In genomic region chr9:34837700-34838462, GRCm38 (mm10) we compare ENCODE assay signal across 11 mouse cellular contexts.
DNase-seq lines count a peak whose midpoint lies in the region; ATAC-seq and TF ChIP-seq lines count a peak whose summit lies in the region.
"Had no signal": no experiment of that assay in that cellular context is flagged by ENCODE, and none has a peak within 500 bp of the region (broad histone marks: within the 10 kb centered on the region; RNA-seq: fewer than 3 reads in every experiment).

No protein-coding gene starts in this region.

- H3K4me1 ChIP-seq in heart, postnatal 0 days (ENCODE audit: control insufficient read depth, insufficient read depth), result no peaks in the 10 kb centered on the region
- H3K4me1 ChIP-seq in heart, embryonic 11.5 days (ENCODE audit: control insufficient read depth, insufficient read depth, low read length), result no peaks in the 10 kb centered on the region
- no peaks in the 10 kb centered on the region for H3K4me1 ChIP-seq in limb, embryonic 14.5 days (ENCODE audit: control insufficient read depth, insufficient read depth, low read length)

- H3K27ac ChIP-seq in heart, postnatal 0 days (ENCODE audit: low read depth), result no peak overlapping the region
- H3K27ac ChIP-seq in heart, embryonic 11.5 days (ENCODE audit: low read depth, low read length), result no peak overlapping the region
- no peak overlapping the region for H3K27ac ChIP-seq in limb, embryonic 14.5 days (replicated peaks; ENCODE audit: low read depth, low read length)
- H3K27ac ChIP-seq in left cerebral cortex, adult 2 months, result no peak overlapping the region
- H3K27ac ChIP-seq: layer of hippocampus, adult 2 months; neural tube, embryonic 13.5 days had no signal

- H3K4me2 ChIP-seq in heart, postnatal 0 days (ENCODE audit: low read depth, low read length), result no peak overlapping the region
- H3K4me2 ChIP-seq in heart, embryonic 11.5 days, result no peak overlapping the region
- H3K4me2 ChIP-seq in limb, embryonic 14.5 days (replicated peaks; ENCODE audit: low read depth, low read length, severe bottlenecking), result no peak overlapping the region
- H3K4me2 ChIP-seq: neural tube, embryonic 13.5 days had no signal

- H3K9ac ChIP-seq in heart, postnatal 0 days (replicated peaks; ENCODE audit: low read depth, low read length), result no peak overlapping the region
- no peak overlapping the region for H3K9ac ChIP-seq in heart, embryonic 11.5 days (ENCODE audit: low read depth, low read length)
- no peak overlapping the region for H3K9ac ChIP-seq in limb, embryonic 14.5 days (ENCODE audit: low read depth, low read length, severe bottlenecking)
- H3K9ac ChIP-seq: neural tube, embryonic 13.5 days had no signal

- H3K36me3 ChIP-seq in heart, postnatal 0 days (replicated peaks; ENCODE audit: control insufficient read depth, insufficient read depth, low read length), result no peaks in the 10 kb centered on the region
- H3K36me3 ChIP-seq in heart, embryonic 11.5 days (ENCODE audit: control insufficient read depth, insufficient read depth, low read length), result no peaks in the 10 kb centered on the region
- H3K36me3 ChIP-seq in limb, embryonic 14.5 days (ENCODE audit: control insufficient read depth, insufficient read depth, low read length), result no peaks in the 10 kb centered on the region
- H3K36me3 ChIP-seq: G1E; neural tube, embryonic 13.5 days had no signal

- intact Hi-C loops in left cerebral cortex, adult 2 months (cut with DNase I), result no loop called here

- H3K9me3 ChIP-seq in heart, postnatal 0 days (replicated peaks; ENCODE audit: control insufficient read depth, low read length), result no peaks in the 10 kb centered on the region
- no peaks in the 10 kb centered on the region for H3K9me3 ChIP-seq in heart, embryonic 11.5 days (replicated peaks; ENCODE audit: control insufficient read depth, low read length)
- H3K9me3 ChIP-seq in limb, embryonic 14.5 days (ENCODE audit: control insufficient read depth, low read length), result no peaks in the 10 kb centered on the region
- H3K9me3 ChIP-seq: G1E; neural tube, embryonic 13.5 days had no signal

- H3K4me3 ChIP-seq in heart, postnatal 0 days (ENCODE audit: low read depth, low read length), result no peak overlapping the region
- H3K4me3 ChIP-seq in heart, embryonic 11.5 days (ENCODE audit: low read depth, low read length), result no peak overlapping the region
- no peak overlapping the region for H3K4me3 ChIP-seq in limb, embryonic 14.5 days (replicated peaks; ENCODE audit: low read length)
- H3K4me3 ChIP-seq in left cerebral cortex, adult 2 months, result no peak overlapping the region
- H3K4me3 ChIP-seq: layer of hippocampus, adult 2 months; neural tube, embryonic 13.5 days had no signal

- TF ChIP-seq EP300 in heart, postnatal 0 days (IDR thresholded peaks at IDR 0.05; ENCODE audit: low read depth), result no peak

- peak; percentile 15 for DNase-seq in heart, postnatal 0 days (ENCODE audit: low spot score)
- peak; percentile 5 for DNase-seq in A20 (ENCODE audit: low read depth, low spot score)
- peak; percentile 88 for DNase-seq in embryo, embryonic 11 days
- DNase-seq in limb, embryonic 14.5 days (ENCODE audit: low spot score), result peak; percentile 75
- DNase-seq in left cerebral cortex, adult 8-10 months (ENCODE audit: low spot score in 2 of 2), result no peak
- no peak for DNase-seq in left cerebral cortex, adult 2 months (ENCODE audit: extremely low spot score in 1 of 2, low spot score in 2 of 2)

- no peak for TF ChIP-seq POLR2A in limb, embryonic 14.5 days (IDR thresholded peaks at IDR 0.05; ENCODE audit: borderline replicate concordance, extremely low read depth, insufficient read depth, insufficient read length)

- no peak for TF ChIP-seq CTCF in heart, postnatal 0 days (IDR thresholded peaks at IDR 0.05; ENCODE audit: low read depth)
- no peak for TF ChIP-seq CTCF in left cerebral cortex, adult 2 months (IDR thresholded peaks at IDR 0.05)

- no peak for ATAC-seq in heart, postnatal 0 days (ENCODE audit: insufficient read depth, low read depth)
- ATAC-seq in heart, embryonic 11.5 days (replicated peaks; ENCODE audit: insufficient number of reproducible peaks, low FRiP score, low TSS enrichment), result no peak
- no peak for ATAC-seq in limb, embryonic 14.5 days (ENCODE audit: low FRiP score, low read depth)
- no peak for ATAC-seq in erythroblast, adult 5-6 weeks (replicated peaks; ENCODE audit: low FRiP score, poor library complexity, severe bottlenecking)

- H3K27me3 ChIP-seq in heart, postnatal 0 days (ENCODE audit: control insufficient read depth, insufficient read depth, low read length), result no peaks in the 10 kb centered on the region
- H3K27me3 ChIP-seq in heart, embryonic 11.5 days (ENCODE audit: control insufficient read depth, insufficient read depth, low read length), result no peaks in the 10 kb centered on the region
- no peaks in the 10 kb centered on the region for H3K27me3 ChIP-seq in limb, embryonic 14.5 days (ENCODE audit: control insufficient read depth, insufficient read depth, low read length)
- H3K27me3 ChIP-seq: neural tube, embryonic 13.5 days had no signal

- 34% methylated on average over 10 of the region's 10 CpGs for WGBS in heart, postnatal 0 days
- 40% methylated on average over 10 of the region's 10 CpGs for WGBS in heart, embryonic 11.5 days (ENCODE audit: insufficient replicate concordance)
- WGBS in limb, embryonic 14.5 days, result 32% methylated on average over 10 of the region's 10 CpGs

Comparison
In these comparisons a context has a peak if more than half of its experiments do, and no peak if none do; other contexts are left out.
1. DNase-seq: peak in heart, postnatal 0 days (single experiment), A20 (single experiment), embryo, embryonic 11 days (single experiment) and limb, embryonic 14.5 days (single experiment); none in left cerebral cortex, adult 8-10 months (0 of 2) and left cerebral cortex, adult 2 months (0 of 2).